Mouse (Mus musculus) embryonic facial prominence, embryonic 15.5 days (tissue): Measurements from ENCODE around the gene Spata46. TPM values are rescaled to one million over a fixed set of nuclear protein-coding genes. Genes with fewer than 3 reads are reported as not detected.

Experiments used
- ATAC-seq: fragments of 200-750 bp; cut with Nextera tagmentation; 2 replicates; pipeline ENCODE4 v1.8.0; 2017; ENCODE audit warnings: low read depth, moderate TSS enrichment; ENCODE audit not compliant: insufficient number of reproducible peaks, low FRiP score, low TSS enrichment
- H3K27ac ChIP-seq: fragments of 300-500 bp; sonication (generic); replicated peaks from 2 replicates; pipeline ENCODE4 v1.5.1; 2015; ENCODE audit warnings: mild to moderate bottlenecking, inconsistent platforms
- H3K27me3 ChIP-seq: fragments of 300-500 bp; sonication (generic); 2 replicates; pipeline ENCODE4 v1.6.1; 2015; ENCODE audit warnings: inconsistent platforms
- H3K36me3 ChIP-seq: fragments of 300-500 bp; sonication (generic); 2 replicates; pipeline ENCODE4 v1.6.1; 2015; ENCODE audit warnings: mild to moderate bottlenecking, inconsistent platforms
- H3K4me1 ChIP-seq: fragments of 300-500 bp; sonication (generic); 2 replicates; pipeline ENCODE4 v1.6.1; 2015; ENCODE audit warnings: inconsistent platforms
- H3K4me2 ChIP-seq: fragments of 300-500 bp; sonication (generic); replicated peaks from 2 replicates; pipeline ENCODE4 v1.6.1; 2015; ENCODE audit warnings: mild to moderate bottlenecking, inconsistent platforms
- H3K4me3 ChIP-seq: fragments of 300-500 bp; sonication (generic); replicated peaks from 2 replicates; pipeline ENCODE4 v1.5.1; 2015; ENCODE audit warnings: mild to moderate bottlenecking, inconsistent platforms
- H3K9ac ChIP-seq: fragments of 300-500 bp; sonication (generic); 2 replicates; pipeline ENCODE4 v1.6.1; 2015; ENCODE audit warnings: inconsistent platforms
- H3K9me3 ChIP-seq: fragments of 300-500 bp; sonication (generic); replicated peaks from 2 replicates; pipeline ENCODE4 v1.6.1; 2016; ENCODE audit warnings: inconsistent platforms
- WGBS: fragments of 180-500 bp; shearing (Covaris S2); methylation state at CpG from one replicate; pipeline ENCODE4 v1.1.7; 2015; 5-methylcytosine and 5-hydroxymethylcytosine counted together
- polyA plus RNA-seq: library from polyadenylated mRNA; unstranded; fragments of >200 nt; fragmentation: Nextera tagmentation; extraction: Ambion mirVana; gene quantifications from 2 replicates; pipeline ENCODE4 v1.2.1, GENCODE M21; 2015

The Spata46 gene
- polyA plus RNA-seq, 1 experiment from 2014 or later: 1.5 TPM

- no peak for ATAC-seq
- Histone ChIP-seq H3K27me3 (no peaks in the 10 kb centered on the region), H3K36me3 (no peaks in the 10 kb centered on the region), H3K9ac (no peak overlapping the region), H3K4me2 (no peak overlapping the region), H3K9me3 (no peaks in the 10 kb centered on the region), H3K4me1 (no peaks in the 10 kb centered on the region), H3K27ac (no peak overlapping the region), H3K4me3 (no peak overlapping the region)
- 79% methylated on average over 6 of the region's 6 CpGs for WGBS
Measured at GRCm38 (mm10) chr1:170302456-170302855, 6.1 kb upstream of the Spata46 start.

DNA sequence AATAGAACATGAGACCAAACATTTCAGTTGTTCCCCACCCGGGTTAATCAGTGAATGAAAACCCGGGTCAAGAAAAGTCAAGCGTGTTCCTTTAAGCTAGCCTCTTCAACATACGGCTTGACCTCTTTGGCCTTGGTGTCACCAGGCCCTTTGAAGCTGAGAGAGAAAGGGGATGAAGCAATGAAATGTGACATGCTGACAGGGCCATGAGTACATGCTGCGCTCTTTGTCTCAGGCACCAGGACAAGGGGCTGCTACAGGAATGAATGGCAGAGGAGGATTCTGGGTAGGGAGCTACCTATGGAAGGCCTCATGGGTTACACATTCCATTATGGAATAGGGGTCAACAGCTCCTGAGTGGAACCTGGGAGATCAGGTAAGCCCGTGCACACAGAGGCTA lies 5.5 kb upstream of the Spata46 start:
- Histone ChIP-seq H3K4me2 (no peak overlapping the region), H3K9ac (no peak overlapping the region), H3K4me1 (no peaks in the 10 kb centered on the region), H3K36me3 (no peaks in the 10 kb centered on the region), H3K27ac (no peak overlapping the region), H3K27me3 (no peaks in the 10 kb centered on the region), H3K4me3 (no peak overlapping the region), H3K9me3 (no peaks in the 10 kb centered on the region)
- 62% methylated on average over 6 of the region's 6 CpGs for WGBS
- ATAC-seq: no peak

DNA sequence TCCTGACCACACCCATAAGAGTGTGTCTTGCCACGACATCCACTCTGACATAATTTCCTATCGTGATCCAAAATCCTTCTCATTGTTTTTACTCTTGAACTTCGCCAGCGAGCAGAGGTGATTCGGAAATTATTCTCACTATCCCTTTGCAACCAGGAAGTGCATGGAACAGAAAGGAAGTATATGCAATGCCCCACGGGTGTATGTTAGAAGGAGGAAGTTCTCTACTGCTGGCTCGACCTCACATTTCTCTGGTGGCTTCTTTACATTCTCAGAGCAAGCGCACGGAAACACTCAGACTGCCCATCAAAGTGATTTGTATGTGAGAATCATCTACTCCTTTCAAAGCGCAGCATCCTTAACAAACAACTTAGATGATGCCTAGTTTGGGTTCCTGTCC lies 3.6 kb upstream of the Spata46 start:
- H3K4me3 ChIP-seq: no peak overlapping the region
- no peaks in the 10 kb centered on the region for H3K27me3 ChIP-seq
- no peak overlapping the region for H3K27ac ChIP-seq
- no peak for ATAC-seq
- H3K9ac ChIP-seq: no peak overlapping the region
- no peaks in the 10 kb centered on the region for H3K36me3 ChIP-seq
- no peaks in the 10 kb centered on the region for H3K9me3 ChIP-seq
- H3K4me2 ChIP-seq: no peak overlapping the region
- H3K4me1 ChIP-seq: no peaks in the 10 kb centered on the region
- 85% methylated on average over 10 of the region's 10 CpGs for WGBS

DNA sequence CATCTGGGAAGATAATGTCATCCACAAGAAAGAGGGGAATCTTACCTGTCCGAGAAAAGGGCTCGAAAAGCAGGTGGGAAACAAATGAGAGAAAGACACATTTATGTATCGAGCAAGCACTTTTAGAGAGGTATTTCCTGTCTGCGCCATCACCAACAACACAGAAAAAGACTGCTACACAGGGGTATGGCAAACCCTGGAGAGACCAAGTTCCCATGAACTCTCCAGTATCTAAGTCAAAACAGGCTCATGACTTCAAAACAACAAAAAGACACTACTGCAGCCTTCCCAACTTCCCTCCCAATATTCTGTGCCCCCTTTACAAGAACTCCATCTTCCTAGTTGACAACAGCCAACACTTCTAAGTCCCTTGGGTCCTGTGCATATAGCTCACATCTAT lies 2.4 kb upstream of the Spata46 start, which contains the start of gene Gm7694:
Gene Gm7694 (minus strand): TSS at position 101 of the 400 bp plus-strand sequence.
- H3K27ac ChIP-seq: no peak within 1 kb of the TSS
- no peak within 1 kb of the TSS for H3K4me2 ChIP-seq
- H3K4me3 ChIP-seq: no peak within 1 kb of the TSS
- 95% methylated on average over 4 of the region's 4 CpGs for WGBS
- no peaks in the 10 kb centered on the region for H3K9me3 ChIP-seq
- H3K27me3 ChIP-seq: no peaks in the 10 kb centered on the region
- H3K36me3 ChIP-seq: no peaks in the 10 kb centered on the region
- ATAC-seq: no peak
- no peaks in the 10 kb centered on the region for H3K4me1 ChIP-seq
- H3K9ac ChIP-seq: no peak within 1 kb of the TSS

- Histone ChIP-seq H3K4me3 (no peak overlapping the region), H3K9me3 (no peaks in the 10 kb centered on the region), H3K9ac (no peak overlapping the region), H3K27me3 (no peaks in the 10 kb centered on the region), H3K27ac (no peak overlapping the region), H3K4me1 (no peaks in the 10 kb centered on the region), H3K36me3 (no peaks in the 10 kb centered on the region), H3K4me2 (no peak overlapping the region)
- 70% methylated on average over 6 of the region's 6 CpGs for WGBS
- no peak for ATAC-seq
Measured at GRCm38 (mm10) chr1:170311431-170311830, 2.8 kb downstream of the Spata46 start.

GRCm38 (mm10) chr1:170322046-170322445 lies 13.4 kb downstream of the Spata46 start:
- Histone ChIP-seq H3K4me3 (no peak overlapping the region), H3K4me1 (no peaks in the 10 kb centered on the region), H3K9ac (no peak overlapping the region), H3K4me2 (no peak overlapping the region), H3K36me3 (no peaks in the 10 kb centered on the region), H3K9me3 (no peaks in the 10 kb centered on the region), H3K27me3 (no peaks in the 10 kb centered on the region), H3K27ac (no peak overlapping the region)
- ATAC-seq: no peak
- 91% methylated on average over 2 of the region's 2 CpGs for WGBS

GRCm38 (mm10) chr1:170323001-170323400 lies 14.4 kb downstream of the Spata46 start:
- no peak overlapping the region for H3K9ac ChIP-seq
- no peak overlapping the region for H3K27ac ChIP-seq
- H3K4me2 ChIP-seq: no peak overlapping the region
- no peaks in the 10 kb centered on the region for H3K36me3 ChIP-seq
- H3K27me3 ChIP-seq: no peaks in the 10 kb centered on the region
- H3K9me3 ChIP-seq: no peaks in the 10 kb centered on the region
- 78% methylated on average over 10 of the region's 10 CpGs for WGBS
- no peak overlapping the region for H3K4me3 ChIP-seq
- no peak for ATAC-seq
- H3K4me1 ChIP-seq: no peaks in the 10 kb centered on the region

DNA sequence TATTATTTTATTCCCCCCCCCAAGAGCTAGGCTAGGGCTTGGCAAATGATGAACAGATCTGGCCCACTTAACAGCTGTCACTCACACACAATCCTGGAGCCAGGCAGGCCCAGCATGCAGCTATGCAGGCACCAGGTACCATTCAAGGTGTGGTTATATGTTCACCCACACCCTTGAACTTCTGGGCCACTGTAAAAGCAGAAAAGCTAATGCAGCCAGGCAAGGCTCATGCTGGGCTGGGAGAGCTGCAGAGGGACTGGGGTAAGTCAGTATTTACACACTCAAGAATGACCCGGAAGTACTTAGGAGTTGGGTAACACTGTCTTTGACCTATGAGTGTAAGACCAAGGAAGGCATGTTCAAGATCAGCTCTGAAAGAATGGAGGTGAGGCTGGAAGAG lies 15.7 kb downstream of the Spata46 start:
- H3K4me1 ChIP-seq: no peaks in the 10 kb centered on the region
- ATAC-seq: no peak
- no peak overlapping the region for H3K9ac ChIP-seq

DNA sequence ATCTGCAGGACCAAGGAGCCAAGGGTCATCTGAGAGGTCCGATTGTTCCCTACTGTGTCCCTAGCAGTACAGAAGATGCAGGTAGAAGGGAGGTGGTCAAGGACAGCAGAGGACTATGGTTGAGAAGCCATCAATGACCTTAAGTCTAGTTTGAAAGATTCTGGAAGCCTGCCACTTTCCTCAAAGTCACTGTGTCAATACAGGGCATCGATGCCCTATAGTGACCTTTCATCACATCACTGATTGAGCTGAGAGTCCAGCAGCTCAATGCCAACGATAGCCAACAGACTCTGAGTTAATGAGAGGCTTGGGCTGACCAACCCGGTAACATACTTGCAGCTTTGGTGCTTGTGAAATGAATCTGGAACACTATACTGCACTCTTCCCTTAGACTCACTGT lies 16.7 kb downstream of the Spata46 start:
- Histone ChIP-seq H3K9me3 (no peaks in the 10 kb centered on the region), H3K27me3 (no peaks in the 10 kb centered on the region), H3K36me3 (no peaks in the 10 kb centered on the region), H3K9ac (no peak overlapping the region), H3K4me3 (no peak overlapping the region), H3K4me2 (no peak overlapping the region), H3K27ac (no peak overlapping the region), H3K4me1 (no peaks in the 10 kb centered on the region)
- no peak for ATAC-seq
- 91% methylated on average over 4 of the region's 4 CpGs for WGBS

More for the DNA sequence above, 15.7 kb downstream of the Spata46 start:
- WGBS: 91% methylated on average over 1 of the region's 1 CpGs
- H3K4me2 ChIP-seq: no peak overlapping the region
- H3K27ac ChIP-seq: no peak overlapping the region
- no peaks in the 10 kb centered on the region for H3K9me3 ChIP-seq
- no peaks in the 10 kb centered on the region for H3K27me3 ChIP-seq
- H3K4me3 ChIP-seq: no peak overlapping the region
- no peaks in the 10 kb centered on the region for H3K36me3 ChIP-seq

DNA sequence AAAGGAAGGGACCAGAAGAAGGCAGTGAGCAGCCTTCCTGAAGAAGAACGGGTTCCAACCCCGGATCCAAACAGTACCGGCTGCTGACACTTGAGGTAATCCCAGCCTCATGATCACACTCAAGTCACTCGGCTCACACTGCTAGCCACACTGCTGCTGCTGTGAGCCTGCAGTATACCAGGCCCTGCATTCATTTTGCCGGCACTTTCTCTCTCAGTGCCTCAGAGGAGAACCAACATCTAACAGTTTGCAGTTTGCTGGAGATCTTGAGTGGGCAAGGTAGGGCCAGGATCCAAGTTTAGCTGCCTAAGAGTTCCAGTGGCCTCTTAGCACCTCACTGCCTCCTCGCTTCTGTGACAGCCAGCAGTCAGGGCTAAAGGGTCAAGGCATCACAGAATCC lies 23.3 kb downstream of the Spata46 start:
- WGBS: 73% methylated on average over 6 of the region's 6 CpGs
- Histone ChIP-seq H3K9ac (no peak overlapping the region), H3K4me2 (no peak overlapping the region), H3K27ac (no peak overlapping the region), H3K4me1 (no peaks in the 10 kb centered on the region), H3K4me3 (no peak overlapping the region), H3K27me3 (no peaks in the 10 kb centered on the region), H3K36me3 (no peaks in the 10 kb centered on the region), H3K9me3 (no peaks in the 10 kb centered on the region)
- no peak for ATAC-seq

DNA sequence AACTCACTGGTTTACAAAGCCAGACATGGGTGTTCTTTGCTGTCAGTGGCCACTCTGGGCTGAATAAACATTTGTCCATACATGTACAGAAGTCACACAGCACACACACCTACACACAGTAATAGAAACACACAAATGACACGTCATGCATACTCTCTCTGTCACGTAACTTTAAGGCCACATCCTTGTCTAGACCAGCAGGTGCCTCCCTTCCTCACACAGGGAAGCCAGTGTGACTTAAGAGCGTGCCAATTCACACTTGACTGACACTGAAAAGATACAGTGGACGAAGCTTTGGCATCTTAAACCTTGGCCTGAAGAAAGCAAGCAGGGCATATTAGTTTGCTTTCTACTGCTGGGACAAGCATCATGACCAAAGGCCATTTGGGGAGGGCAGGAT lies 24.2 kb downstream of the Spata46 start:
- Histone ChIP-seq H3K36me3 (no peaks in the 10 kb centered on the region), H3K27me3 (no peaks in the 10 kb centered on the region), H3K9ac (no peak overlapping the region), H3K9me3 (no peaks in the 10 kb centered on the region), H3K27ac (no peak overlapping the region), H3K4me3 (no peak overlapping the region), H3K4me1 (no peaks in the 10 kb centered on the region), H3K4me2 (no peak overlapping the region)
- WGBS: 85% methylated on average over 4 of the region's 4 CpGs
- no peak for ATAC-seq

GRCm38 (mm10) chr1:170339943-170340342 lies 31.3 kb downstream of the Spata46 start:
- Histone ChIP-seq H3K9me3 (no peaks in the 10 kb centered on the region), H3K4me1 (no peaks in the 10 kb centered on the region), H3K27me3 (no peaks in the 10 kb centered on the region), H3K27ac (no peak overlapping the region), H3K4me2 (no peak overlapping the region), H3K36me3 (no peaks in the 10 kb centered on the region), H3K9ac (no peak overlapping the region), H3K4me3 (no peak overlapping the region)
- 82% methylated on average over 3 of the region's 3 CpGs for WGBS
- no peak for ATAC-seq
